Mouse (Mus musculus) myocyte (in vitro differentiated cells): ENCODE measurements around the gene Prrg2. TPM values are rescaled to one million over a fixed set of nuclear protein-coding genes. Genes with fewer than 3 reads are reported as not detected.
"Not testable (repeated sequence)": the region's sequence is repeated elsewhere in the genome, so short reads cannot be mapped to it uniquely, and the experiment has no call there.

Source experiments
- H3K27me3 ChIP-seq: one replicate; pipeline ENCODE4 v1.6.1; 2011; ENCODE audit not compliant: control insufficient read depth, insufficient read depth, insufficient read length
- H3K36me3 ChIP-seq: one replicate; pipeline ENCODE4 v1.6.1; 2011; ENCODE audit not compliant: control insufficient read depth, insufficient read depth
- H3K4me2 ChIP-seq: one replicate; pipeline ENCODE4 v1.6.1; 2011; ENCODE audit warnings: low read depth, control low read depth
- H3K4me3 ChIP-seq: one replicate; pipeline ENCODE4 v1.5.1; 2011; ENCODE audit warnings: mild to moderate bottlenecking, control low read depth, moderate library complexity
- H3K79me2 ChIP-seq: one replicate; pipeline ENCODE4 v1.6.1; 2011; ENCODE audit not compliant: control insufficient read depth, insufficient read depth
- H3ac ChIP-seq: one replicate; pipeline ENCODE4 v1.6.1; 2011; ENCODE audit not compliant: control insufficient read depth, insufficient read length
- CEBPB ChIP-seq: IDR thresholded peaks from 2 replicates; pipeline ENCODE4 v1.6.1; 2011; ENCODE audit warnings: mild to moderate bottlenecking, moderate library complexity; ENCODE audit not compliant: poor library complexity, insufficient read depth, severe bottlenecking
- E2F4 ChIP-seq: IDR thresholded peaks from one replicate; pipeline ENCODE4 v1.6.1; 2011; ENCODE audit warnings: mild to moderate bottlenecking, control low read depth, moderate library complexity; ENCODE audit not compliant: insufficient read depth
- MAX ChIP-seq: IDR thresholded peaks from one replicate; pipeline ENCODE4 v1.6.1; 2011; ENCODE audit warnings: low read depth, mild to moderate bottlenecking, control low read depth
- MYOD1 ChIP-seq, 3 experiments: IDR thresholded peaks; one replicate each; pipeline ENCODE4 v1.6.1; 2011; ENCODE audit warnings: control low read depth in 2 of 3, low read depth in 2 of 3, mild to moderate bottlenecking in 2 of 3, moderate library complexity in 1 of 3; ENCODE audit not compliant: insufficient read length in 2 of 3, control insufficient read depth in 1 of 3
- POLR2A ChIP-seq: IDR thresholded peaks from one replicate; pipeline ENCODE4 v1.6.1; 2011; ENCODE audit warnings: low read depth, mild to moderate bottlenecking, control low read depth, moderate library complexity; ENCODE audit not compliant: insufficient read length
- POLR2AphosphoS2 ChIP-seq: IDR thresholded peaks from one replicate; pipeline ENCODE4 v1.6.1; 2011; ENCODE audit warnings: low read depth, control low read depth; ENCODE audit not compliant: insufficient read length
- REST ChIP-seq: IDR thresholded peaks from one replicate; pipeline ENCODE4 v1.6.1; 2011; ENCODE audit warnings: mild to moderate bottlenecking, control low read depth, moderate library complexity; ENCODE audit not compliant: insufficient read depth, insufficient read length
- SRF ChIP-seq: IDR thresholded peaks from one replicate; pipeline ENCODE4 v1.6.1; 2011; ENCODE audit warnings: low read depth; ENCODE audit not compliant: control insufficient read depth, insufficient read length
- TCF12 ChIP-seq: IDR thresholded peaks from one replicate; pipeline ENCODE4 v1.6.1; 2011; ENCODE audit warnings: mild to moderate bottlenecking, control low read depth; ENCODE audit not compliant: poor library complexity, insufficient read depth, severe bottlenecking
- TCF3 ChIP-seq: IDR thresholded peaks from one replicate; pipeline ENCODE4 v1.6.1; 2011; ENCODE audit warnings: low read depth, control low read depth; ENCODE audit not compliant: insufficient read length
- USF1 ChIP-seq: IDR thresholded peaks from one replicate; pipeline ENCODE4 v1.6.1; 2011; ENCODE audit warnings: low read depth, mild to moderate bottlenecking, control low read depth, moderate library complexity
- polyA plus RNA-seq: library from polyadenylated mRNA; unstranded; fragments of >200 nt; fragmentation: generic; extraction: Trizol; gene quantifications from one replicate; pipeline ENCODE4 v1.2.1, GENCODE M21; 2012; ENCODE audit warnings: missing spikeins

The Prrg2 gene
- polyA plus RNA-seq, 1 experiment, result 12.9 TPM

- H3K4me3 ChIP-seq, result no peak overlapping the region
- no peak overlapping the region for H3ac ChIP-seq
- TF ChIP-seq E2F4 (no peak), POLR2A (no peak), TCF12 (no peak), CEBPB (no peak), POLR2AphosphoS2 (peak; percentile 56), MAX (no peak), SRF (no peak), REST (no peak)
- no peak overlapping the region for H3K4me2 ChIP-seq
- no peaks in the 10 kb centered on the region for H3K79me2 ChIP-seq
- peaks cover 5% of the 10 kb centered on the region for H3K36me3 ChIP-seq
- no peaks in the 10 kb centered on the region for H3K27me3 ChIP-seq
Measured at GRCm38 (mm10) chr7:45024281-45025248, 37.9 kb downstream of the Prrg2 start.

GRCm38 (mm10) chr7:45023711-45024110 is 38.8 kb downstream of the Prrg2 start:
- H3K79me2 ChIP-seq, H3K27me3 ChIP-seq, H3K4me3 ChIP-seq, H3ac ChIP-seq, H3K4me2 ChIP-seq, H3K36me3 ChIP-seq: not testable (repeated sequence)

DNA sequence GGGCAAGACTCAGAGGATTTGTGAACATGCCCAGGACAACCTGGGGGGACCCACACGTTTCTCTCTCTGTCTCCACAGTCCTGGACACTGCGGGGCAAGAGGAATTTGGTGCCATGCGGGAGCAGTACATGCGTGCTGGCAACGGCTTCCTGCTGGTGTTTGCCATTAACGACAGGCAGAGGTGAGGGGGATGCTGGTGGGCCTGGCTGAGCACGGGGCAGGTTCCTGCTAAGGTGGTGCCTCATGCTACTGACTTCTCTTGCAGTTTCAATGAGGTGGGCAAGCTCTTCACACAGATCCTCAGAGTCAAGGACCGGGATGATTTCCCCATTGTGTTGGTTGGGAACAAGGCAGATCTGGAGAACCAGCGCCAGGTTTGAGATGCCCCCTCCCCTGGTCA is 42.3 kb downstream of the Prrg2 start:
- Histone ChIP-seq H3K4me3 (peak overlapping the region; percentile 71), H3K27me3 (no peaks in the 10 kb centered on the region)

GRCm38 (mm10) chr7:45019031-45019571 is 43.4 kb downstream of the Prrg2 start:
- H3K79me2 ChIP-seq, result peaks cover 24% of the 10 kb centered on the region
- TF ChIP-seq POLR2A (peak; percentile 51), REST (no peak), POLR2AphosphoS2 (peak; percentile 53)
- peaks cover 5% of the 10 kb centered on the region for H3K36me3 ChIP-seq
- H3ac ChIP-seq, result no peak overlapping the region
- peak overlapping the region; percentile 98 for H3K4me2 ChIP-seq
- H3K27me3 ChIP-seq, result no peaks in the 10 kb centered on the region
- peak overlapping the region; percentile 71 for H3K4me3 ChIP-seq

More for the DNA sequence above, 42.3 kb downstream of the Prrg2 start:
- Histone ChIP-seq H3K79me2 (peaks cover 13% of the 10 kb centered on the region), H3K4me2 (peak overlapping the region; percentile 98), H3ac (no peak overlapping the region), H3K36me3 (peaks cover 5% of the 10 kb centered on the region)
- TF ChIP-seq REST (no peak), POLR2AphosphoS2 (peak; percentile 61)

DNA sequence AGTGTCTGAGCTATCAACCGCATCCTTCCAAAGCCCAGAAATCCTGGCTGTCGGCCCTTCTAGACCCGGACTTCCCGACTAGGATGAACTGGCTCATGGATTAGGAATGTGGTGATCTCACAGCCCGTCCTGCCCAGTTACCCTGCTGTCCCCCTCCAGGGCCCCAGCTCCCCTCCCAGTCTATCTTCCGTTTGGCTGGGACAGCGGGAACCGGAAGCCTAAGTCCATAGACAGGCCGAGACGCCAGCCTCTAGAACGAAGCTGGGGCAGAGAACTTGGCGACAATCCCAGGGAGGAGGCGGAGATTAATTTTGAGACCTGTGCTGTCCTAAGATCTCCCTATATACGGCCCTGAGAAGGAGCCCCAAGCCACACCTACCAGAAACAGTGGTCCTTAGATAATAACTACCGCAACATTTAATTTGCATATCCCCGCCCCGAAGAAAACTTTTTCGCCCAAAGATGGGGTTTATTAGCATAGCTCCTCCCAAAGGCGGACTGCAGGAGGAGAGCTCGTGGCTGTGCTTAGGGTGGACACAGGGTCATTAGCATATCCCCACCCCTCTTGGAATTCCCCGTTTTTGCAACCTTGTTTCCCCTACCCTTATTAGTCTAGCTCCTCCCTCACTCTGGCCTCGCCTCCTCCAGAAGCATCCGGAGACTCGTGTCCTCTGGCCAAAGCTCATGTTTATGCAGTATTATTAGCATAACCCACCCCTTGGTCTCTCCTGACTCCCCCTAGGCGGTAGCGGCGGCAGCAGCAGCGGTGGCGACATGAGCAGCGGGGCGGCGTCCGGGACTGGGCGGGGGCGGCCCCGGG is 45.0 kb downstream of the Prrg2 start, which contains the start of gene Rras:
Gene Rras, plus strand, starts transcription at position 720 of the 820 bp plus-strand sequence.
- H3K27me3 ChIP-seq, result no peaks in the 10 kb centered on the region
- H3K4me2 ChIP-seq, result peak within 1 kb of the TSS; percentile 100
- peaks cover 5% of the 10 kb centered on the region for H3K36me3 ChIP-seq
- peak within 1 kb of the TSS; percentile 46 for H3ac ChIP-seq
- peak within 1 kb of the TSS; percentile 71 for H3K4me3 ChIP-seq
- no peak for TF ChIP-seq MYOD1 (IDR thresholded peaks at IDR 0.05; ENCODE audit: control insufficient read depth in 1 of 3, insufficient read length in 2 of 3, low read depth in 2 of 3)
- peak; percentile 71 for TF ChIP-seq POLR2A
- no peak for TF ChIP-seq MAX
- 0 out of 2 replicates have a peak, but pooled peaks have one; percentile 18 for TF ChIP-seq CEBPB
- TF ChIP-seq E2F4, result no peak
- no peak for TF ChIP-seq POLR2AphosphoS2
- no peak for TF ChIP-seq TCF3
- TF ChIP-seq SRF, result peak; percentile 90
- TF ChIP-seq TCF12, result no peak
- no peak for TF ChIP-seq REST
- no peak for TF ChIP-seq USF1
- peaks cover 30% of the 10 kb centered on the region for H3K79me2 ChIP-seq
